ENCODE assay signal across 10 mouse cellular contexts in the genomic region with DNA sequence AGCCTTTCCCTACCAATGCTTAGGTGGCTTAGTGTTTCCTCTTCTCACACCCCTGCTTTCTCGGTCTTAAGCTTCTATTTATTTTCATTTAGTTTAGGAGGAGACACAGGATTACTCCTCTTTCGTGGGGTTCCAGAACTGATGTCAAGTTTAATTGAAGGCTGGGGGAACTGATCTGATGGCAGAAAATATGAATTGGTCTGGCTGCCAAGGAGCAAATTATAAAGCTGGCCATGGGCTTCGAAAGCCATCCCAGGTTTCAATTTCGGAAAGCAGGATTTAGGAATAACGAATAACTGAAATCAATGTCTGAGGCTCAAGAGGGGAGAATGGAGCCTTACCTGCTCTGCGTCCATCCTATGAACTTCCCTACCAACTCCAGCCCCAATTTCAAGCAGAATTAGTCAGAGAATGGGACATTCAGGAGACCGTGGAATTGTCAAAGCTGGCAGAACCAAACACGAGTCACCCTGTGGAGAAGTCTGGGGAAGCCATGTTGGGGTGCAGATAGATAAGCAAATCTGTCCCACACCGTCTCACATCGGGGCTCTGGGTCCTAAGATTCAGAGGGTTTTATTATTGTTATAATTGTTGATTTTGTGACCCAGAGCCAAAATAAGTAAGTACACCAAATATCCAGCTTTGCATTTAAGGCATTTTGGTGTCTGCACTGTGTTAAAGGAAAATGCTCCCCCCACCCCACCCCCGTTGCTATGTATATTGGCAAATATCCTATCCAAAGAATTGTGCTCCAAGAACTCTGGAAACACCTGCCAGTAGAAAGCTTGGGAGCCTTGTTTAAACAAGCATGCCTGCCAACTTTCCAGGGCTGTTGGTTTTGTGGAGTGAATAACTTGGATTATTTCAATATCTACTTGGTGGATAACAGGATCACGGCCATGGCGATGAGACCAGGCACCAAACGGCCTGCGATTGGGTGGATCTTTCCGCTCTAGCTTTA. TPM values are rescaled to one million over a fixed set of nuclear protein-coding genes. Genes with fewer than 3 reads are reported as not detected.
DNase-seq lines count a peak whose midpoint lies in the region; ATAC-seq lines count a peak whose summit lies in the region.
"Had no signal": no experiment of that assay in that cellular context is flagged by ENCODE, and none has a peak within 500 bp of the region (broad histone marks: within the 10 kb centered on the region; RNA-seq: fewer than 3 reads in every experiment).

No protein-coding gene starts in this region.

- DNase-seq in heart, adult 11 months, result peak; percentile 97
- peak; percentile 46 for DNase-seq in adipocyte (ENCODE audit: low spot score)
- DNase-seq in lung, postnatal 10 days, result peak; percentile 72
- no peak for DNase-seq in urinary bladder, postnatal 10 days (ENCODE audit: low spot score)
- DNase-seq in urinary bladder, postnatal 25 days (ENCODE audit: low spot score), result no peak
- no peak for DNase-seq in testis, postnatal 10 days (ENCODE audit: low spot score)
- DNase-seq: gastrocnemius, postnatal 10 days; kidney, adult 11 months had no signal

- H3K4me1 ChIP-seq in heart, embryonic 11.5 days (ENCODE audit: control insufficient read depth, insufficient read depth, low read length), result peaks cover 10% of the 10 kb centered on the region; the same call in 1 of the 2 replicates
- peaks cover 33% of the 10 kb centered on the region for H3K4me1 ChIP-seq in heart, embryonic 13.5 days

- H3K4me2 ChIP-seq in heart, embryonic 11.5 days, result no peak overlapping the region
- H3K4me2 ChIP-seq in heart, embryonic 13.5 days, result peak overlapping the region; percentile 13; the same call in 1 of the 2 replicates

- no peaks in the 10 kb centered on the region for H3K27me3 ChIP-seq in heart, embryonic 11.5 days (ENCODE audit: control insufficient read depth, insufficient read depth, low read length)
- H3K27me3 ChIP-seq in heart, embryonic 13.5 days (replicated peaks), result 0 out of 2 replicates have a peak, but pooled peaks cover 3% of the 10 kb centered on the region

- 74% methylated on average over 16 of the region's 16 CpGs for WGBS in heart, embryonic 11.5 days (ENCODE audit: insufficient replicate concordance)
- 62% methylated on average over 16 of the region's 16 CpGs for WGBS in heart, embryonic 13.5 days

- no peak overlapping the region for H3K27ac ChIP-seq in heart, embryonic 11.5 days (ENCODE audit: low read depth, low read length)
- peak overlapping the region; percentile 74 for H3K27ac ChIP-seq in heart, embryonic 13.5 days (replicated peaks)

- no peaks in the 10 kb centered on the region for H3K9me3 ChIP-seq in heart, embryonic 11.5 days (replicated peaks; ENCODE audit: control insufficient read depth, low read length)
- H3K9me3 ChIP-seq in heart, embryonic 13.5 days, result no peaks in the 10 kb centered on the region

- H3K4me3 ChIP-seq in heart, embryonic 11.5 days (ENCODE audit: low read depth, low read length), result no peak overlapping the region
- no peak overlapping the region for H3K4me3 ChIP-seq in heart, embryonic 13.5 days

- H3K9ac ChIP-seq in heart, embryonic 11.5 days (ENCODE audit: low read depth, low read length), result no peak overlapping the region
- H3K9ac ChIP-seq in heart, embryonic 13.5 days, result no peak overlapping the region

- H3K36me3 ChIP-seq in heart, embryonic 11.5 days (ENCODE audit: control insufficient read depth, insufficient read depth, low read length), result no peaks in the 10 kb centered on the region
- H3K36me3 ChIP-seq in heart, embryonic 13.5 days, result no peaks in the 10 kb centered on the region

- ATAC-seq in heart, embryonic 11.5 days (replicated peaks; ENCODE audit: insufficient number of reproducible peaks, low FRiP score, low TSS enrichment), result no peak
- no peak; the same call in 1 of the 2 replicates for ATAC-seq in heart, embryonic 13.5 days (ENCODE audit: extremely low read depth, insufficient number of reproducible peaks, low FRiP score, low TSS enrichment)

RNA-seq across cellular contexts. Expression of a gene that starts 56.5 kb away (rescaled TPM):
- polyA plus RNA-seq in heart, embryonic 11.5 days (2014; fragmentation: Nextera tagmentation; extraction: Ambion mirVana), result 12.4 and 13.8 TPM in 2 replicates
- polyA plus RNA-seq in heart, embryonic 13.5 days (2015; fragmentation: Nextera tagmentation; extraction: Ambion mirVana), result 17.2 and 19.0 TPM in 2 replicates

Comparison
In these comparisons a context has a peak if more than half of its experiments do, and no peak if none do; other contexts are left out.
1. DNase-seq: peak in heart, adult 11 months (single experiment), adipocyte (single experiment) and lung, postnatal 10 days (single experiment); none in urinary bladder, postnatal 10 days (single experiment), urinary bladder, postnatal 25 days (single experiment) and testis, postnatal 10 days (single experiment).